Mouse (Mus musculus): ENCODE data around the gene Nbea.
"Not testable (repeated sequence)": the region's sequence is repeated elsewhere in the genome, so short reads cannot be mapped to it uniquely, and the experiment has no call there.

The Nbea gene

DNA sequence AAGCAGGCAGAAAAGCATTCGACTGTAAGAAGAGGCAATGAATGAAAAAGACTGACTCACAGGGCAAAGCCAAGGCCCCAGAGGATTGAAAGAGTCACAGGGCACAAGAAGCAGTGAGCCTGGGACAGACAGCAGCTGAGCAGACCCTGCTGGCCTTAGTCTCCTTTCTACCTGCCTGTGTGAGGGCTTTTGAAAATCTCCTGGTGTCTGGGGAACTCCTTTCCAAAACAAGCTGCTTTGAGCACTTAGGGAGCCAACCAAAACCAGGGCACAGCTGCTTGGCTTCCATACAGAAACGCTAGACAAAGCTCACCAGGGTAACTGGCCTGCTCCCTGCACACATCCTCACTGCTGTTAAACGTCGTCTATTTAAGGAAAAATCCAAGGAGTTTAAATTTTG, 498.6 kb downstream of the Nbea start:
- in situ Hi-C loops (cut with MboI; ENCODE audit: unreplicated experiment in 2 of 2) = no loop called here

DNA sequence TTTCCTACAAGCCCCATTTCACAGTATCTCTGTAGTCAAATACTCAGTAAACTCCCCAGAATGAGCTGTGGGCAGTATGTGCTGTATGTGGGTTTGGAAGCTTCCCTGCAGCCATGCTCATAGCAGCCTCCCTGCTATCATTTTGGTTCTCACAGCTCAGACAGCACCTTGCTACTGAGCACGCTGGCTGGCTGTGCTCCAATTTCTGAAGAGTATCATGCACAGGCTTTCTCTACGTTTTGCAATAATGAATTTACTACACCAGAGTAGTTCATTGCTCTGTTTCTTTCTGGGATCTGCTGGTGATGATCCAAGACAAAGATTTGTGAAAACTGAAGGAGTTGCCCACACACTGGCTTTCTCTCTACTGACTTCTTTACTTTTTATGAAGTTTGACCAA, 505.8 kb downstream of the Nbea start:
- in situ Hi-C loops (cut with MboI; ENCODE audit: unreplicated experiment in 2 of 2) = no loop called here

DNA sequence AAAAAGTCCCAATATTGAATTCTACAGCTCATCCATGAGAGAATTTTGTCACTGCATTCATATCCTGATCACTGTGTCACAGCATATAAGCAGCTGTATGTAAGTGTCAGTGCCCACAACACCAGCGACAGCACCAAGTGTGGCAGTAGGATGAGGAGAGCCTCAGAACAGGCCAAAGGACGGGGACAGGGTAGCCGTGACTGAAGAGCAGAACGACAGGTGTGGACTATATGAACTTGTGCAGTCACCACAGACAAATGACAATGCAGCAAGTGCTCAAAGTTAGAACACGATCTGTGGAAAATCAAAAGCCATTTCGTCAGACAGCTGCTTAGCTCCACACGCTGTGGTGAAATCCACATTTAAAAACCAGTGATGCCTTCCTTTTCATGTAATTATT, 509.3 kb downstream of the Nbea start:
- in situ Hi-C loops (cut with MboI; ENCODE audit: unreplicated experiment in 2 of 2) = no loop called here

DNA sequence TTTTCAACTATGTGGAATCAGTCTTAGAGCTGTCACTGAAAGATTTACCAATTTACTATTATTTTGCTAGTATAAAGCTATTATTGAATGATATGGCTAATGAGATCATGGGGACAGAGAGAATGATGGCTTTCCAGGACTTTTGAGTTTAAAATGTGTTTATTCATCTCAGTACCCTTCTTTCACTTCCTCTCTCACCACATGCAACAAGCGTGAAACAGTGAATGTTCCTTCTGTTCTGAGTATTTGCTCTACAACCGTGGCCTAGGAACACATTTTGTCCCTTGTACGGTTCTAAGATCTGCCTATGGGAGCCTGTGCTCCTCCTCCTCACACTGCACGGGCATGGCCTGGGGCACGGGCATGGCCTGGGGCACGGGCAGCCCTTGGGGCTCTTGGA, 516.5 kb downstream of the Nbea start:
- in situ Hi-C loops (cut with MboI; ENCODE audit: unreplicated experiment in 2 of 2) = no loop called here

DNA sequence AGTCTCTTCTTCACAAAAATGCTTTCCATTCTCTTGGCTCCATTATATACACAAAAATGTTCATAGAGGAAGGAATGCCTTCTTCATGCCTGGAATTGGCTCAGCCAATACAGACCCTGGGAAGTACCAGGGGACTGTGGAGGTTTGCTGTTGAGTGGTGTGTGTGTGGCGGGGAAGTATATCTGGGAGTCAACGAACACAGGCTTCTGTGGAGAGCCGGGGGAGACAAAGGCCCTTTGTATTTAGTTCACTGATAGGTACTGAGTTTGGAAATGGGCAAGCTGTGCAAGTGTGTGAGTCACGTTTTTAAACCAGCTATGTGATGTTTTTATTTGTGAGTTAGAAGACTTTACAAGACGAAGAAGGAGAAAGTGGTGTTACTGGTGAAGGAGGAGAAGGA, 517.6 kb downstream of the Nbea start:
- in situ Hi-C loops (cut with MboI; ENCODE audit: unreplicated experiment in 2 of 2) = no loop called here

DNA sequence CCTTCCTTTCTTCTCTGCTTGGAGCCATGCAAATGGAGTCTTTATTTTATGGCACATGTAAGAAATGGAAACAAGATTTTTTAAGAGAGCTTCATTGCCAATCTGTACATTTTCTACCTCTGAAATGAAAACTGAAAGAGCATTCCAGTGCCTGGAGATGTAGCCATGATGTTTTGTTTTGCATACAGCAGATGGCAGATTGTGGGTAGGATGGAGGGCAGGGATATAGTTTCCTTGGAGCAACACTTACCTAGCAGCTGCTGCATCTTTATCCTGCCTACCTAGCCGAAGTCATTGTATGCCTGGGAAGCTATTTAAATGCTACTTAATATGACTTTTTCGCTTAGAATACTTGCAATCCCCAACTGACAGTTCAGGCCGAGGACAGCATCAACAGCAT, 518.8 kb downstream of the Nbea start:
- in situ Hi-C loops (cut with MboI; ENCODE audit: unreplicated experiment in 2 of 2) = no loop called here

DNA sequence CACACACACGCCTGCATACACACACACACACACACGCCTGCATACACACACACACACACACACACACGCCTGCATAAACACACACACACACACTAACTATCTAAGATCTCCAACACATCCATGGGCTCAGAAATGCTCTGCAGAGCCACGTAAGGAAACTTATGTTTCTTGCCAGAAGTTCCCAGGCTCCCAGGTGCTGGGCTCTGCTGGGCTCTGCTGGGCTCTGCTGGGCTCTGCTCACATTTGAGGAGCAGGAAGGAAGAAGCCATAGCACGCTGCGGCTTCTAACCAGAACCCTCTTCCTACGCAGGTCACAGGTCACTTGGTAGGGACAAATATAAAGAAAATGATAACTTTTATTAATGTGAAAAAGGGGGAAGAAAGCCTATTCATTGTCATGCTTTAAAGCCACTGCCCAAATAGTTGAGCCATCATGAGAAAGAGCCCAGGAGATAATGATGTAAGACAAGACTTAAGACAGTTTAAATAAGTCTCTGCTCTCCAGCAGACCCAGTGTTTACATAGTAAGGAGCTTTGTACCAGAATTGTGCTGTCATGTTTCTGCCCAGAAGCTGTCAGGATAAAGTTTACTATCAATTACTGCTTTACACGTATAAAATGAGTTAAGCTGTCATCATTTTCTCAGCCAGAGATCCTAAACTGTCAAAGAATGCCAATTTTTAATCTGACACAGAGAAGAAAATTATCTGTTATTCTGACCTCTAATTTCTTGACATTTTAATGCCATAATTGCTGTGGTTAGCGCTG, 521.6 kb downstream of the Nbea start:
- in situ Hi-C loops (cut with MboI; ENCODE audit: unreplicated experiment in 2 of 2) = no loop called here

DNA sequence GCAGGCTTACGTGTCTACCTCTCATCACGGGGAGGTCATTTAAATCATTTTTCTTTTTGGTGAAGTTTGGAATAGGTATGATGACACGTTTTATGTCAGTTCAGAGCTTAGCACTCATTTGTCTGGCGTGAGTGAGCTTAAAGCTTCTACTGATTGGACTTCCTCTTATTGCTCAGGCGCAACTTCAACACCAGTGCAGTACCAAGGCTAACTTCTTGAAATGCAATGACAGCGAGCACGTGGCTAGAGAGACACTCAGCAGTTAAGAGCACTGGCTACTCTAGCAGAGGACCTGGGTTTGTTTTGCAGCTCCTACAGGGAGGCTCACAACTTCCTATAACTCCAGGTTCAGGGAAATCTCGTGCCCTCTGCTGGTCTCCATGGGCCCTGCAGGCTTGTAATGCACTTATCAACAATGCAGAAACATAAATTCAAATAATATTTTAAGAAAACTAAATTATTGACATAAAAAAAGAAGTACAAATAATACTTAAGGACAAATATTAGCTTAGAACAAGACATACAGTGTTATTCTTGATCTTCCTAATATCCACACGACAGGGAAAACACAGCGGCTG, 523.2 kb downstream of the Nbea start:
- in situ Hi-C loops (cut with MboI; ENCODE audit: unreplicated experiment in 2 of 2) = no loop called here

DNA sequence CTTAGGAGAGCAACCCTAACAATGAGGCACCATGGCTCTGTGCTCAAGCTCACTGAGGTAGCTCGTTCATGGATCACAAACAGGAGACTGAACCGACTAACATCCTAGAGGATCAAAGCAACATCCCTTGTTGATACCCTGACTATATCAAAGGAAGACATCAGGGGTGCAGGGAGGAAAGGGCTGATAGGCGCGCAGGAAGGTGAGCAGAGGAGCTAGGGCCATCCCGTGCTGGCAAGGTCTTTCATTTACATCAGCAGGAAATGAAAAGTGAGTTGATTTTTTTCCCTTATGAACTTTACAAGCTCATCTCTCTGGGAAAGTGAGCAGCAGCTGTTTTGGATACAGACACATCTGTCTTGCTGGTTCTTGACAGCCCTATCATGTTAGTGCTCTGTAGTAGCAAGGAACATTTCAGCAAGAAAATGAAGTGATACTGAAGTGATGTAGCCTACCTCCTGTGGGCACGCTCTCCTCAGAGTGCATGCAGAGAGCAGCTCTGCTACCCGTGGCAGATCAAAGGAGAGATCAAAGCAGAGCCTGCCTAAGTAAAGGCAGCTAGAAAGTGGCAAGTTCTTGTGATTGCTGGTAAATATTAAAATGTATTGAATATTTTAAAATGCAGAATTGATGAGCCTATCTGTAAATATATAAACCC, 523.8 kb downstream of the Nbea start:
- in situ Hi-C loops (cut with MboI; ENCODE audit: unreplicated experiment in 2 of 2) = no loop called here

DNA sequence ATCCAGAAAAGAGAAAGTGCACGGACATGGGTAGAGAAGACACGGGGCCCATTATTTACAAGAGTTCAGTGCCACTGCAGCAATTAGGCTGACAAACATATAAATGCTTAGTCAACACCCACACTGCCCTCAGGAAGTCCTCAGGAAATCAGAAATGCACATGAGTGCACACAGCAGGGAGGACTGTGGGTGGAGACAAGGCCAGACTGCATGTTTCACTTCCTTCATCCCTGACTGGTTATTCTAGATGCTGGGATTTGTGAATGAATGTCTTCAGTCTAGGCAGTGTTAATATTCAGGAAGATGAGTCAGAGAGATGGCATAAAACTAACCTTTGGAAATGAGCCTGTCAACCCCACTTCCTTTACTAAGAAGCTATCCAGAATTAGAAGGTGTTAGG, 531.2 kb downstream of the Nbea start:
- in situ Hi-C loops (cut with MboI; ENCODE audit: unreplicated experiment in 2 of 2) = no loop called here

DNA sequence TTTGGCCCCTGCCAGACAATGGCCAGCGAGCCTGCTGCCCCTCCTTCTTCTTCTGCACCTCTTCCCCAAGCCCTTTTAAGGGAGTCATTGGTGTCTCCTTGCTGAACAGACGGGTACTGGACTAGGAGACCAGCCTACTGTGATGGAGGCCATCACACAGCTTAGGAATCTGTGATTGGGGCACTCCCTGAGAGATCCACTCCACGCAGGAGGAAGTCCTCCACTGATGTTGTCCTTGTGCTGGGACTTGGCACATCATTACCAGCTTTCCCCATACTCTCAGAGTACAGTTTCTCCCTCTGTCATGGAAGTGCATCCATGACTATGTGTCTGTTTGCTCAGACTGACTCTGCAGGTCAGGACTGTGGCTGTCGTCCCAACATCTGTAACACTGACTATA, 531.6 kb downstream of the Nbea start:
- in situ Hi-C loops (cut with MboI; ENCODE audit: unreplicated experiment in 2 of 2) = no loop called here

DNA sequence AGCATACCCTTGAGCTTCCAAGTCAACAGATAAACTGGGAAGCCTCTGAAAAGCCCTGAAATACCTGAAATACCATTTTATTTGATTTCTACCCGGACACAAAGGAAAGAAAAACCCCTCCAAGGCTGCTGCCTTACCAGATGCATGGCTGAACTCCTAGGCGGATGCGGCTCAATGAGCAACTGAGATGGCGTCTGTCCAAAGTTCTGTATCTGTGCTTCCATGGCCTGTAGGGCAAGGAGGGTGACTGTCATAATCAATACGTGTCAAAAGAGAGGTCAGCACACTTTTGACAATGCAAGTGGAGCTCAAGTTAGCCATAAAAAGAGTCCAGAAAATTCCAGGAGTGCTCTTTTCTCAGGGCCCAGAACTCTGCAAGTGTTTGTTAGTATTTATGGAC, 534.0 kb downstream of the Nbea start:
- in situ Hi-C loops (cut with MboI; ENCODE audit: unreplicated experiment in 2 of 2) = no loop called here

DNA sequence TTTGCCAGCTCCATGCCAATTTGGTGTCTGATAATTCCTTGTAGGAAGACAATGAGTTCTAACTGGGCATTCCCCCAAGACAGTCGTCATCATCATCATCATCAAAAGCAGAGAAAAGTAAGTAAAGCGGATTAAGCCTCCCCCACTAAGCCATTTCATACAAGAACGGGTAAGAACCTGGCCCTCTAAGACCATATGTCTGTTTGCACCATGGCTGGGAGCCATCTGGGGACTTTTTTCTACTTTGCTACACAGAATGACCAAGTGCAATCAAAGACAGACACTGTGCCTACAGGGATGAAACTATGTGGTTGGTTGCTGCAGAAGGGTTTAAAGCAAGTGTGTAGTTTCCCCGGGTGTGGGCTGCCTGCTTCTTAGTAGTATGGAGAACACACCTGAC, 535.2 kb downstream of the Nbea start:
- in situ Hi-C loops (cut with MboI; ENCODE audit: unreplicated experiment in 2 of 2) = no loop called here

DNA sequence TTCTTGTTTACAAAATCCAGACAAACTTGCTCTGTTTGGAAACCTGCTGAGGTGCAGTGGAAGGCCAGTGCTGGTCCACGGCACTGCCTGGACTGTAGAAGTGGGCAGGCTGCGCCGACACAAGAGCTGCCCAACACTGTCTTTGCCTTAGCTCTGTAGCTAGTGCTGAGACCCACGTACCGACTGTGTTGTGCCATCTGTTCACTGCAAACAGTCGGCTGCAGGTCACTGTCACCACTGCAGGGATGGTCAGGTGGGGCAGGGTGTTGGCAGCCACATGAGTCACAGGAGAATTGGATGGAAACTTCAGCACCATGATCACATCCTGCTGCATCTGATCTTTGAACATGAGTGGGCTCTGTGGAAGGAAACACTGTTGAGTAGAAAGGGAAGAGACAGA, 536.3 kb downstream of the Nbea start:
- in situ Hi-C loops (cut with MboI; ENCODE audit: unreplicated experiment in 2 of 2) = no loop called here

DNA sequence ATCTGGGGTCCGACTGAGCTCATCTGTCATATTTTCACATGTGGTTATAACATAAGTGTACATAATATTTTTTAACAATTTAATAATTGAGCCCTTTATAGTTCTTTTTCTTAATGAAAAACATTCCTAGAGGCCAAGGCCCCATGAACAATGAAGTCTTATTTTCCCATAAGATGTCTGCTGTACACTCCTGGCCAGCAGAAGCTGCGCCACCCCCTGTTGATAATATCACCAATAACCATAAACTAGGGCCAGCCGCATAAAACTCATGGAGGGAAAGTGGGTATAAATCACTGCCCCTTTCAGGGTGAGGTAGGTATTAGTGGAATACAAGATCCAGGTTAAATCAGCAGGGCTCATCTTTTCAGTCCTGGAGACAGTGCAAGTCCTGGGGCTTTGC, 537.1 kb downstream of the Nbea start:
- in situ Hi-C loops (cut with MboI; ENCODE audit: unreplicated experiment in 2 of 2) = no loop called here

DNA sequence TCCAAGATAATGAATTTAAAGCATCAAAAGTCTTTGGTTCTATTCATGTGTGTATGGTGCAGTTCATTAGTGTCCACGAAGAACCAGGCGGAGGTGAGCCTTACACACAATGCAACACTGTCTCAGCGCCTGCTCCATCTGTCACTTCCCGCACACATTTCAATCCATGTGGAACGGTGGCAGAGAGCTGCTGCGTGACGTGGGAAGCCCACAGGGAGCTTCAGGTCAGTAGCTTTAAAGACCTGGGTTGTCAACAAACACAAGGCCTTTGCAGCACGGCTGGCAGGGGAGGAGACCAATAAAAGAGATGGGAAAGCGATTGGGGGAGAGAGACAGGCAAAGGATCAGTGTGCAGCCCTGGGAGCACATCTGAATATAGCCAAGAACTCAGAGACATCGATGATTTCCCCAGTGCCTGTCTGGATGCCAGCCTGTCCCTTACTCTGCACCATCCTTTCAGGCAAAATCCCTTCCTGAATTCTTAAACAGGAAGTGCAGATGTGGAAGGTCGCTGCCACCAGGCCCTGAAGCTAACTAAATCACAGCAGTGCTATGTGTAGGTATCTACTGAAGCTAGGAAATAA, 539.4 kb downstream of the Nbea start:
- in situ Hi-C loops (cut with MboI; ENCODE audit: unreplicated experiment in 2 of 2) = no loop called here

DNA sequence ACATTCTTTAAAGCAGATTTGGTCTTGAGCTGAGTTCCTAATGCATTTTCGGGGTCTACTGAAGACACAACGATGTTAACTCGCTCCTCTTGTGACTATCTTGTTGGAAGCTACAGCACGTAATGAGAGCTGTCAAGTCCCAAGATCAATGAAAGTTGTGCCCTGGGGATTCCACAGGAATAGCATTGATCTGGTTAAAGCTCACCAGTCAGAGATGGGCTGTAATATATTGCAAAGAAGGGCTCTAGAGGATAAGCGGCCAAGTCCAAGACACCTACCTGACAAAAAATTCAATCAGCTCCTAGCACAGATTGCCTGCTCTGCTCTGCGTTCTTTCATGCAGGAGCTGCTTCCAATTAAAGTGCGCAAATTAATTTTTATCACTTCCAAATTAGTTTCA, 545.8 kb downstream of the Nbea start:
- in situ Hi-C loops (cut with MboI; ENCODE audit: unreplicated experiment in 2 of 2) = no loop called here

DNA sequence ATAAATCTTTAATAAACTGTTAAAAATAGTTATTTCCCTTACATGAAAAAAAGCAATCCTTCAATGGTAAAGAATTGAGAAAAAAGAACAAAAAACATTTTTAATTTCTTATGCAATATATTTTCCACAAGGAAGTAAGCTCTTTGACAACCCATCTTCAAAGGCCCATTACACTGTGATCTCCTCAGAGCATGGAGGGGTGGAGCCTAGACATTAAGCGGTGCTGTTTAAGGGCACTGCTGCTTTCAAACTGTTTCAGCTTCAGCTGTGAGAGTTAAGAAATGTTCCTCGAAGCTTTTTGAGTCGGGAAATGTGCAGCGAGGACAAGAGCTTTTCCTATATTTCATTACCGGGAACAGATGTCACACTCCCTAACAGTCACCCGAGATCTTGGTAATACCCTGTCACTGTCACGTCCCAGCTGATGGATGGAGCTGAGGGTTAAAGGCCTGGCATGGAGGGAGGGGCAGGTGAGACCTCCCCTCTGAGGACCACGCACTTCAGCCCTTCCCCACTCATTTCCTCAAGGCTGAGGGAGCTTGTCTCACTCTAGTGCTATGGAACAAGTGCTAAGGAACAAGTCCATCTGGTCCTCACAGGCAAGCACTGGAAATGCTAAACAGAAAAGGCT, 547.8 kb downstream of the Nbea start:
- in situ Hi-C loops (cut with MboI; ENCODE audit: unreplicated experiment in 2 of 2) = no loop called here

DNA sequence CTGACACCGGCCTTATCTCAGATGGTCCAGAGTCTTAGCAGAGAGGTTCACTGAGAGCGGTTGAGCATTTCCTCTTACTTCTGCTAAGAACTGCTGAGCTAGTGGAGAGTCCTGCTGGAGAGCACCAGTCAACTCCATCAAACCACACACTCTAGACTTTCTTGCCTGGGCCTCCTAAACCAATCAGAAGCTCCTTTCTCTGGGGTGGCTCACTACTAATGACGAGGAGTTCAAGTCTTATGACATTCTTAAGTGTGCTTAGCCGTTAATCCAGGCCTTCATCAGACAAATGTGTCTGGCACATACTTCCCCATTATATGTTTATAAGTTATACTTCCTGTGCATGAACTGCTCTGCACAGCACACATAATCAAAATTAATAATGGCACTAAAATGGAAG, 556.4 kb downstream of the Nbea start:
- in situ Hi-C loops (cut with MboI; ENCODE audit: unreplicated experiment in 2 of 2) = no loop called here

DNA sequence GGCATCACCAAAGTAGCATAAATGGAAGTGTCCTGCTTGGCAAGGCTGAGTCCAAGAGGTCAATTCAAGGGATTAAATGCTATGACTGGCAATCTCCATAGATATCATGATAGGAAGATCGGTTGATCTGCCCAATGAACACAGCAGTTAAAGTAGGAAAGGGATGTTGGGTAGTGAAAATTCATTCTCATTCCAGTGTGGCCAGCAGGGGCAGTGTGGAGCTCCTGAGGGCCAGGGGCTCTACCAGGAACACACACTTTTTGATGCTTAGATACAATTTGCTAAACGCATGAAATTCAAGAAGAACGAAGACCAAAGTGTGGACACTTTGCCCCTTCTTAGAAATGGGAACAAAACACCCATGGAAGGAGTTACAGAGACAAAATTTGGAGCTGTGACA, 561.5 kb downstream of the Nbea start:
- in situ Hi-C loops (cut with MboI; ENCODE audit: unreplicated experiment in 2 of 2) = not testable (repeated sequence)

DNA sequence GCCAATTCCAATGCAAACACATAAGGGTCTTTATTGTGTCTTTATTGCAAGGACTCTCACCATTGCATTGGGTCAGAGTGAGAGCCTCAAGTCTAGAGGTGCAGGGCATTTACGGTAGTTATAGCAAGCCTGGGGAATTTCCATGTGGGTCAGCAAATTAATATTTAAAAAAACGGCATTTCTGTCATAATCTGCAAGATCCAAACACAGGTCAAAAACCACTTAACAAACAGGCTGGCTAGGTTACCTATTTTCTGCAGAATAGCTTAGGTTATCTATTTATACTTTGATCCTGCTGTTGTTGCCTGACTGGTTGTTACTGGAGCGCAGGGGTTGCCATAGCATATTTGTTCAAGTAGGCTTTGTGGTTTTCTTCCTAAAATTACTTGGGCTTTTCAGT, 565.1 kb downstream of the Nbea start:
- in situ Hi-C loops (cut with MboI; ENCODE audit: unreplicated experiment in 2 of 2) = no loop called here

Data from v-Abl transformed pro-B cells (cell line).